Mouse (Mus musculus) limb, embryonic 12.5 days (tissue): ENCODE results near the gene Slc13a2. TPM values are rescaled to one million over a fixed set of nuclear protein-coding genes. Genes with fewer than 3 reads are reported as not detected.

Experiments
- ATAC-seq: fragments of 200-750 bp; cut with Nextera tagmentation; 2 replicates; pipeline ENCODE4 v1.8.0; 2017; ENCODE audit warnings: low read depth, moderate TSS enrichment; ENCODE audit not compliant: insufficient number of reproducible peaks, insufficient read depth, low FRiP score, low TSS enrichment
- H3K27ac ChIP-seq: fragments of 300-500 bp; sonication (generic); 2 replicates; pipeline ENCODE4 v1.5.1; 2016; ENCODE audit warnings: mild to moderate bottlenecking, moderate library complexity
- H3K27me3 ChIP-seq: fragments of 300-500 bp; sonication (generic); 2 replicates; pipeline ENCODE4 v1.6.1; 2016; ENCODE audit warnings: mild to moderate bottlenecking, moderate library complexity
- H3K36me3 ChIP-seq: fragments of 300-500 bp; sonication (generic); 2 replicates; pipeline ENCODE4 v1.6.1; 2016; ENCODE audit warnings: mild to moderate bottlenecking, moderate library complexity
- H3K4me1 ChIP-seq: fragments of 300-500 bp; sonication (generic); replicated peaks from 2 replicates; pipeline ENCODE4 v1.6.1; 2016
- H3K4me2 ChIP-seq: fragments of 300-500 bp; sonication (generic); 2 replicates; pipeline ENCODE4 v1.6.1; 2016; ENCODE audit warnings: mild to moderate bottlenecking, moderate library complexity
- H3K4me3 ChIP-seq: fragments of 300-500 bp; sonication (generic); replicated peaks from 2 replicates; pipeline ENCODE4 v1.5.1; 2016; ENCODE audit warnings: mild to moderate bottlenecking
- H3K9ac ChIP-seq: fragments of 300-500 bp; sonication (generic); replicated peaks from 2 replicates; pipeline ENCODE4 v1.6.1; 2016; ENCODE audit warnings: mild to moderate bottlenecking, moderate library complexity
- H3K9me3 ChIP-seq: fragments of 300-500 bp; sonication (generic); 2 replicates; pipeline ENCODE4 v1.6.1; 2016; ENCODE audit warnings: mild to moderate bottlenecking, moderate library complexity
- WGBS: fragments of 180-500 bp; shearing (Covaris S2); methylation state at CpG from one replicate; pipeline ENCODE4 v1.1.7; 2016; 5-methylcytosine and 5-hydroxymethylcytosine counted together
- polyA plus RNA-seq: library from polyadenylated mRNA; unstranded; fragments of >200 nt; fragmentation: Nextera tagmentation; extraction: Ambion mirVana; gene quantifications from 2 replicates; pipeline ENCODE4 v1.2.1, GENCODE M21; 2016

Slc13a2 gene
- polyA plus RNA-seq: not detected in 2 replicates

DNA sequence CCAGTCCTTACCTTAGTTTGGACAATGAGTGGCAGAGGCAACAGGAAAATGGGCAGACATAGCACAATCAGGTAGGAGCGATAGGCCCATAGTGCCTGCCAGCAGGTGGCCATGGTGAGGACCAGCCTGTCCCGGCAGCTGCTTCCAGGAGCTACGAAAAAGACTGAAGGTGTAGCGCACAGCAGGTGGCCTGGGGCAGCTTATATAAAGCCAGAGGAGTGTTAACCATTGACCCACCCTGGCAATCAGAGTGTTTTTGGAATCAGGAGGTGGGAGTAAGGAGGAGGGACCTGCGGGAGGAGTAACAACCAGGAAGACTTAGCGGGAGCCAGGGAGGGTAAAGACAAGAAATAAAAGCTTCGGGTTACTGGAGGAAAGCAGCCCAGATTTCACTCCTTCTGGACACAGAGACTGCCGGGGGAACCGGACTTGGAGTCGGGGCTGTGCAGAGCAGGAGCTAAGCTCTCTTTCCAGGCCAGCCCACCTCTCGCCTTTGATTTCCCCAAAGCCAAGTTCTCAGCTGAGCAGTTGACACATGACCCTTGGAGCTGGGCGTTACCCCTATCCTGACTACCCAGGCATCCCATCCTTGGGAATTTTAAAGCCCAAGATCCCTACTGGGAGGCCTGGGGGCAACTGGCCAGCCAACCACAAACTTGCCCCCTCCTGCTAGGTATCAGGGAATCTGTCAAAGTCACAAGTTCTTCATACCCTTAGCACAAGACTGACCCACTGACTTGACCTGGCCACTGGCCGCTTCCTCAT lies at the start of gene Slc13a2:
Slc13a2 (minus strand) TSS at position 163 of the 765 bp plus-strand sequence.
- H3K36me3 ChIP-seq: no peaks in the 10 kb centered on the region
- H3K27me3 ChIP-seq: peaks cover 27% of the 10 kb centered on the region
- no peaks in the 10 kb centered on the region for H3K9me3 ChIP-seq
- no peak for ATAC-seq
- H3K9ac ChIP-seq: no peak within 1 kb of the TSS
- peaks cover 7% of the 10 kb centered on the region; the same call in 1 of the 2 replicates for H3K4me1 ChIP-seq
- WGBS: 19% methylated on average over 13 of the region's 13 CpGs
- H3K27ac ChIP-seq: no peak within 1 kb of the TSS
- no peak within 1 kb of the TSS for H3K4me3 ChIP-seq
- H3K4me2 ChIP-seq: no peak within 1 kb of the TSS

DNA sequence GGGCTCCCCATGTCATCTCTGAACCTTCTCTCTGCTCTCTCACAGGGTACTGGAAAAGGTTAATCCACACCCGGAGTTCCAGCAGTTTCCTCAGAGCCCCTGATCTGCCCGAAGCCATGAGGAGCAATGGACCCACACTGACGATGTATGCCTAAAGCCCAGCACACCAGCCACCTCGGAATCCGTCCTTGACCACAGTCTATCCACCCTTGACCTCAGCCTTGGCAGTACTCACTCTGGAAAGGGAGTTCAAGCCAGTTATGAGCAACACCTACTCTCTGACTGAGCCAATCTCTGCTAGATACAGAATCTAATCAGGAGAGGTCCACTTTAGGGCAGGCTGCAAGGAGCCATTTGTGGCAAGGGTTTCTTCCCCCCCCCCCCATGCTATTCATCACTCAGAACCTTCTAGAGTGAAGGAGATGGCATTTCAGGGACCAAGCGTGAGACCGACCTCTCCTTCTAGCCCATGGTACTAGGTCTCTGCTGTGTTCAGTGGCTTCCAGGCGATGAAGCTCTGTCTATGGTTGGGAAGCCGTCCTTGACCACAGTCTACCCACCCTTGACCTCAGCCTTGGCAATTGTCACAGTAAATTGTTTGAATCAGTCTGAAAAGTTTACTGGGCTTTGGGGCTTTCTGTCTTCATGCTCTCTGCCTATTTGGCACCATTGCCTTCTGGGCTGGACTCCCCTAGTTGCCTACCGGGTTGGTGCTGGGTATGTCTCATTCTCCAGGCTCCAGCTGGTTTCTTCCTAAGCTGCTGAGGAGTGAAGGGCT lies 49.5 kb upstream of the Slc13a2 start:
- Histone ChIP-seq H3K27ac (no peak overlapping the region), H3K4me2 (no peak overlapping the region), H3K4me3 (no peak overlapping the region), H3K9me3 (no peaks in the 10 kb centered on the region), H3K4me1 (peaks cover 4% of the 10 kb centered on the region), H3K27me3 (no peaks in the 10 kb centered on the region), H3K36me3 (peaks cover 13% of the 10 kb centered on the region; the same call in 1 of the 2 replicates), H3K9ac (no peak overlapping the region)
- 91% methylated on average over 10 of the region's 10 CpGs for WGBS
- ATAC-seq: no peak

DNA sequence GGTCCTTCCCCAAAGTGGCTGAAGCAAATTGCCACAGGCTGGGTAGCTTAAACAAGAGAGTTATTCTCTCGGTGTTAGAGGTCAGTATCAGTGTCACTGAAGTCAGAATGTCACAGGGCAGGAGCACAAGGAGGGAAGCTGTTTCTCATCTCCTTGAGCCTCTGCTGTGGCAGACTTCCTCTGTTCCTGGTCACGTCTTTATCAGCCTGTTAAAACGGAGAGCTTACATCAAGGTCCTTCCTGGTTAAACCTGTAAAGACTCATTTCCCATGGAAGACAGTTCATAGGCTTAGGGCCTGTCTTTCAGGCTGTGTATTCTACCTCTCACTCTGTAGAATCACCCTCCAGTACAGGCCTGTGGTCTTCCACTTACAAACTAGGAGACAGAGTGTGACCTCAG lies 45.9 kb upstream of the Slc13a2 start:
- Histone ChIP-seq H3K27ac (no peak overlapping the region), H3K36me3 (peaks cover 13% of the 10 kb centered on the region; the same call in 1 of the 2 replicates), H3K9me3 (no peaks in the 10 kb centered on the region), H3K4me1 (peaks cover 27% of the 10 kb centered on the region), H3K27me3 (no peaks in the 10 kb centered on the region), H3K9ac (no peak overlapping the region), H3K4me2 (no peak overlapping the region), H3K4me3 (no peak overlapping the region)
- no peak for ATAC-seq
- 42% methylated on average over 3 of the region's 3 CpGs for WGBS

DNA sequence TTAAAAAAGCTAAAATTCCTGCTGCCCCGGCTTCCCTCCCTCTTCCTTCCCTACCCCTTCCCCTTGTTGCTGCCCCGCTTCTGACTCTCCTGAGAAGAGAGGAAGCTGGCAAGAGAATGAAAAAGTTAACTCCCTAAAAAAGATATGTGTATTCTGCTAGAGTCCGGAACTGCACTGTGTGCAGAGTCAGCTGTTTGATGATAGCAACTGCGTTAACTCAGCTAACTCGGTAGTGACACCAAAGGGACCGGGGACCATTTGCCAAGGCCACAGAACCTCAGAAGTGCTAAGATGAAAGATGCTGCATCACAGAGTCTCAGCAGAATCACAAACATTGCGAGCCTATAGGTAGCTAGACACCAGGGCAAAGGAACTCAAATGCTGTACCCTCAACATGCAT lies 45.5 kb upstream of the Slc13a2 start:
- no peak overlapping the region for H3K9ac ChIP-seq
- 83% methylated on average over 7 of the region's 7 CpGs for WGBS
- peaks cover 27% of the 10 kb centered on the region for H3K4me1 ChIP-seq
- H3K27ac ChIP-seq: no peak overlapping the region
- peaks cover 13% of the 10 kb centered on the region; the same call in 1 of the 2 replicates for H3K36me3 ChIP-seq
- H3K4me3 ChIP-seq: no peak overlapping the region
- ATAC-seq: no peak
- H3K27me3 ChIP-seq: no peaks in the 10 kb centered on the region
- H3K9me3 ChIP-seq: no peaks in the 10 kb centered on the region
- no peak overlapping the region for H3K4me2 ChIP-seq

DNA sequence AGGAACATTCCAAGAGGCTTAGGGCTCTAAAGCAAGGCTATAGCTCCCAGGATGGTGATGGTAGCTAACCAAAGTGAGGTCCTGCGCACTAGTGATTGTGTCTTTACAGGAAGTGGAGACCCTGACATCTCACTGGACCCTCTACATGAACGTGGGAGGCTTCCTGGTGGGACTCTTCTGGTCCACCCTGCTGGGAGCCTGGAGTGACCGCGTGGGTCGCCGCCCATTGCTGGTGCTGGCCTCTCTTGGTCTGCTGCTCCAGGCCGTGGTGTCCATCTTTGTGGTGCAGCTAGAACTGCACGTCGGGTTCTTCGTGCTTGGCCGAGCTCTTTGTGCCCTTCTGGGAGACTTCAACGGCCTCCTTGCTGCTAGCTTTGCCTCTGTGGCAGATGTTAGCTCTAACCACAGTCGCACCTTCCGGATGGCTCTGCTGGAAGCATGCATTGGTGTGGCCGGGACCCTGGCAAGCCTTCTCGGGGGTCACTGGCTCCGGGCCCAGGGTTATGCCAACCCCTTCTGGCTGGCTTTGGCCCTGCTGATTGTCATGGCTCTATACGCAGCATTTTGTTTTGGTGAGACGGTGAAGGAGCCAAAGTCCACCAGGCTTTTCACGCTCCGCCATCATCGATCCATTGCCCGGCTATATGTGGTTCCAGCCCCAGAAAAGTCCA lies 44.4 kb upstream of the Slc13a2 start:
- 74% methylated on average over 23 of the region's 23 CpGs for WGBS
- peak; percentile 9; the same call in 1 of the 2 replicates for ATAC-seq

DNA sequence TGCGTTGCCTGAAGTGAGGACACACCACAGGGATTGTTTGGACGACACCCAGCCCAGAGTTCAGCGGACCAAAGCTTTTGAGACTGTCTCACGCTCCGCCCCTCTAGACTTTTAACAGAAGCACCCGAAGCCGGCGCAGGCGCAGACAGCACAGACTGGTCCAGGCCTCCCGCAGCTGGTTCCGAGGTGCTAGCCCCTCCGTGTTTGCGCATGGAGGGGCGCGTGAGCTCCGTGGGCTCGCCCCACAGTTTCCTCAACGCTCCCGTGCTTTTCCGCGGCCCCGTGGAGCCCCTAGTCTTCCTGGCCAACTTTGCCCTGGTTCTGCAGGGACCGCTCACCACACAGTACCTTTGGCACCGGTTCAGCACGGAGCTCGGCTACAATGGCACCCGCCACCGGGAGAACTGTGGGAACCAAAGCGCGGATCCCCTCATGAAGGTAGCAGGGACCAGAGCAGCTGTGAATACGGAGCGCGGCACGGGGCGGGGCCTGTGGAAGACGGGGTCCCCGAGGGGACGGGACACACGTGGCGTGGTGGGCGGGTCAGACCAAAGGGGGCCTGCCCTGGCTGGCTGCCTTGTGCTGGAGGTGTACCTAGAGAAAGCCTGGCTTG lies 43.7 kb upstream of the Slc13a2 start, which contains the start of gene Slc46a1:
Slc46a1 (plus strand) TSS at position 130 of the 613 bp plus-strand sequence.
- Histone ChIP-seq H3K4me2 (peak within 1 kb of the TSS; percentile 66), H3K27ac (peak within 1 kb of the TSS; percentile 96), H3K36me3 (no peaks in the 10 kb centered on the region), H3K27me3 (no peaks in the 10 kb centered on the region), H3K9ac (peak within 1 kb of the TSS; percentile 75), H3K9me3 (no peaks in the 10 kb centered on the region), H3K4me1 (peaks cover 27% of the 10 kb centered on the region), H3K4me3 (peak within 1 kb of the TSS; percentile 68)
- WGBS: under 1% methylated on average over 41 of the region's 41 CpGs
- peak; percentile 93 for ATAC-seq

More for the DNA sequence above, 44.4 kb upstream of the Slc13a2 start:
- Histone ChIP-seq H3K36me3 (peaks cover 6% of the 10 kb centered on the region; the same call in 1 of the 2 replicates), H3K4me1 (peaks cover 27% of the 10 kb centered on the region), H3K9ac (peak overlapping the region; percentile 75), H3K4me2 (peak overlapping the region; percentile 66), H3K27ac (peak overlapping the region; percentile 96), H3K27me3 (no peaks in the 10 kb centered on the region), H3K9me3 (no peaks in the 10 kb centered on the region), H3K4me3 (peak overlapping the region; percentile 68)

DNA sequence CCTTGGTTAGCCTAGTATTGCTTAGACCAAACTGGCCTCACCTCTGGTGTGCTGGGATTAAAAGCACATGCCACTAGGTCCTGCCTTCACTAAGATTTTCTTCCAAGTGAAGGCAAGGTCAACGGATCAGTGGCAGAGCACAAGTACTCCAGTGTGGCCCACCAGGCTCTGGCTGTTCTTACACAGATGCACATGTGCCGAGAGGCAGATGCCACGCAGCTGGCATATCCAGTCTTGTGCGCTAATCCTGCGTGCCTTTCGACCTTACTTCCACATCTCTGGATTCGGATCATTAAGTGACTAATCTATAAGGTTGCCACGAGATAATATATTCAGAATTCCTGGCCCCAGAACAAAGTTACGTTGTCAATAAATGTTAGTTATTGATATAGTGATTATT lies 43.1 kb upstream of the Slc13a2 start:
- no peaks in the 10 kb centered on the region for H3K36me3 ChIP-seq
- H3K4me1 ChIP-seq: peaks cover 27% of the 10 kb centered on the region
- peak overlapping the region; percentile 75 for H3K9ac ChIP-seq
- peak overlapping the region; percentile 96; the same call in 1 of the 2 replicates for H3K27ac ChIP-seq
- WGBS: 37% methylated on average over 9 of the region's 9 CpGs
- no peaks in the 10 kb centered on the region for H3K27me3 ChIP-seq
- H3K4me2 ChIP-seq: peak overlapping the region; percentile 66
- no peaks in the 10 kb centered on the region for H3K9me3 ChIP-seq
- peak overlapping the region; percentile 68 for H3K4me3 ChIP-seq
- ATAC-seq: no peak

DNA sequence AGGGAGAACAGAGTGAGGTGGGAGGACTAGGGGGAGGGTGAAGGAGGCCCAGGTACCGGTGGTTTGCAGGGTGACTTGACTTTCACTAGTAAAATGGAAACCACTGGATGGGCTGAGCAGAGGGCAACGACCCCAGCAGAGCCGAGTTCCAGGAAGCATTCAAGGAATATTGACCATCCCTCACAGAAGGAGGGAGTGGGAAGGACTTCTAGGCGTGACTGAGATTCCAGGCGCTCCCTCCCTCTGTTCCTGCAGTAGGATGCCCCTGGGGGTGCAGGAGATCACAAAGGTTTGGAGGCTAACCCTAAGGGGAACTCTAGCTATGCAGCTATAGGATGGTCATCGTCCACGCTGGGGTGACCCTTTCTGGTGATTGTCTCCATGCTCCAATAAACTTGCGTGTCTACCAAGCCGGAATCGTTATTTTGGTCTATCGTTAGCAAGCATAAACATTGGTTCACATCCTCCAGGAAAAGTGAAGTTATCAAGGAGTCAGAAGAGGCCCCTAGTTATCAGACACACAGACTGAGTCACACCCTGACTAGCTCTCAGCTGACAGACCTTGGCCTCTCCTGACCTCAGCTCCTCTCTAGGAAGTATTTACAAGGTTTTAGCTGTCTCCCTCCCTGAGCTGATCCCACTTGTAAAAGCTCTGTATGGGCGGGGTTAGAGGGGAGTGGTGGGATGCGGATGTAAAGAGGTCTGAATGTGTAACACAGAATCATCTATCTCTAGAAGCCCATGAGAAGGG lies 41.4 kb upstream of the Slc13a2 start:
- Histone ChIP-seq H3K27ac (no peak overlapping the region), H3K4me2 (no peak overlapping the region), H3K36me3 (no peaks in the 10 kb centered on the region), H3K9me3 (no peaks in the 10 kb centered on the region), H3K9ac (no peak overlapping the region), H3K27me3 (no peaks in the 10 kb centered on the region), H3K4me1 (peaks cover 27% of the 10 kb centered on the region), H3K4me3 (no peak overlapping the region)
- ATAC-seq: no peak
- WGBS: 58% methylated on average over 13 of the region's 13 CpGs

DNA sequence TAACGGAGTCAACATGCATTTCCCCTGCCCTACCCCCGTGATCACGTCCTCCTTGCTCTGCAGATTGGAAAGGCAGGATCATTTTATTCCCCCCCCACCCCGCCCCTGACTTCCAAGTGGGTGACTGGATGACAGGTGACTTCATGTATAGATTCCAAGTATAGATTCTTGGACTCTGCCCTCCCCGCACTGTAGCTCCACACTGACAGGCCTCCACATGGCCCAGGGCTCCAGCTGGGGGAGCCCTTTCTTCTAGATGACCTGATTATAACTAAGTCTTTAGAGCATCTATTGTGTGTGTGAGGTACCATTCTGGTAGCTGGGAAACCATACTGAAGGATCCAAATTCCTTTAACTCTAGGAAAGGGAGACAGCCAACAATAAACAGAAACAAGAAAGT lies 40.7 kb upstream of the Slc13a2 start:
- Histone ChIP-seq H3K4me3 (no peak overlapping the region), H3K9ac (no peak overlapping the region), H3K27me3 (no peaks in the 10 kb centered on the region), H3K27ac (no peak overlapping the region), H3K4me1 (peaks cover 27% of the 10 kb centered on the region), H3K9me3 (no peaks in the 10 kb centered on the region), H3K36me3 (no peaks in the 10 kb centered on the region), H3K4me2 (no peak overlapping the region)
- WGBS: 72% methylated on average over 5 of the region's 5 CpGs
- no peak for ATAC-seq

DNA sequence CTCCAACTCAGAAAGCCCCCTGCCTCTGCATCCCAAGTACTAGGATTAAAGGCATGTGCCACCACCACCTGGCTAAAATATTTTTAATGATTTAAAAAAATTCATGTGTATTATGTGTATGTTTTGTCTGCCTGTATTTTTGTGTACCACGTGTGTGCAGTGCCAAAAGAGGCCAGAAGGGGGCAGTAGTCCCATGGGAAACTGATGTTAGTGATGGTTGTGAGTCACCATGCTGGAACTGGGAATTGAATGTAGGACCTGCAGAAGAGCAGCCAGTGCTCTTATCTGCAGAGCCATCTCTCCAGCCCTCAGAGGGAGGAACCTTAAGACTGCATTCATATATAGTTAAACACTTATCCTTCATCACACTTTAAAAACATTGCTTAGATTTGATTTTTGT lies 39.9 kb upstream of the Slc13a2 start:
- no peaks in the 10 kb centered on the region for H3K9me3 ChIP-seq
- H3K27me3 ChIP-seq: no peaks in the 10 kb centered on the region
- H3K36me3 ChIP-seq: no peaks in the 10 kb centered on the region
- peaks cover 27% of the 10 kb centered on the region for H3K4me1 ChIP-seq
- no peak overlapping the region for H3K9ac ChIP-seq
- H3K4me3 ChIP-seq: no peak overlapping the region
- no peak for ATAC-seq
- WGBS: 75% methylated on average over 1 of the region's 1 CpGs
- no peak overlapping the region for H3K4me2 ChIP-seq
- no peak overlapping the region for H3K27ac ChIP-seq
